Mouse (Mus musculus): ENCODE results near the gene Slc25a31.
A peak's percentile ranks its signal among the peaks of the same experiment; 100 is the strongest.

Gene Slc25a31

GRCm38 (mm10) chr3:40738381-40738912, 29.8 kb downstream of the Slc25a31 start:
- no peak for DNase-seq (ENCODE audit: low read depth)

GRCm38 (mm10) chr3:40744024-40744835, 35.6 kb downstream of the Slc25a31 start, which contains the start of gene Hspa4l:
Gene Hspa4l (plus strand): TSS chr3:40744495.
- DNase-seq (ENCODE audit: low read depth), result no peak

GRCm38 (mm10) chr3:40744836-40745660, 36.4 kb downstream of the Slc25a31 start:
- DNase-seq (ENCODE audit: low read depth), result peak; percentile 94

GRCm38 (mm10) chr3:40745661-40746547, 37.2 kb downstream of the Slc25a31 start:
- DNase-seq (ENCODE audit: low read depth), result peak; percentile 78

- DNase-seq (ENCODE audit: low read depth), result no peak
Observed at GRCm38 (mm10) chr3:40760746-40761145, 52.1 kb downstream of the Slc25a31 start.

- DNase-seq (ENCODE audit: low read depth), result no peak
Observed at GRCm38 (mm10) chr3:40761312-40761711, 52.7 kb downstream of the Slc25a31 start.
